Mouse (Mus musculus) cortical plate, adult 2 months (tissue): Measurements from ENCODE around the gene Hsph1. TPM values are rescaled to one million over a fixed set of nuclear protein-coding genes. Genes with fewer than 3 reads are reported as not detected.

Experiments used
- H3K27ac ChIP-seq: fragments of 200-500 bp; 2 replicates; pipeline ENCODE4 v1.5.1; 2012; ENCODE audit warnings: low read length, control low read depth, inconsistent platforms; ENCODE audit not compliant: insufficient read depth
- H3K4me1 ChIP-seq: fragments of 200-500 bp; 2 replicates; pipeline ENCODE4 v1.6.1; 2011; ENCODE audit warnings: low read length; ENCODE audit not compliant: control insufficient read depth, insufficient read depth
- H3K4me3 ChIP-seq: fragments of 200-500 bp; 2 replicates; pipeline ENCODE4 v1.5.1; 2011; ENCODE audit warnings: mild to moderate bottlenecking, low read length, control low read depth; ENCODE audit not compliant: insufficient read depth
- CTCF ChIP-seq: fragments of 200-500 bp; IDR thresholded peaks from 2 replicates; pipeline ENCODE4 v1.5.1; 2011; ENCODE audit warnings: mild to moderate bottlenecking, control low read depth, low read length; ENCODE audit not compliant: insufficient read depth; ENCODE audit errors: extremely low read depth
- POLR2A ChIP-seq: fragments of 200-500 bp; IDR thresholded peaks from 2 replicates; pipeline ENCODE4 v1.6.1; 2011; ENCODE audit warnings: mild to moderate bottlenecking, low read length, control low read depth; ENCODE audit not compliant: insufficient read depth; ENCODE audit errors: extremely low read depth
- polyA plus RNA-seq: library from polyadenylated mRNA; depleted of rRNA; stranded (reverse); fragments of >200 nt; gene quantifications from 2 replicates; pipeline ENCODE4 v1.2.3, GENCODE M21; 2012

Gene Hsph1
- polyA plus RNA-seq, 1 experiment, result 209 TPM

DNA sequence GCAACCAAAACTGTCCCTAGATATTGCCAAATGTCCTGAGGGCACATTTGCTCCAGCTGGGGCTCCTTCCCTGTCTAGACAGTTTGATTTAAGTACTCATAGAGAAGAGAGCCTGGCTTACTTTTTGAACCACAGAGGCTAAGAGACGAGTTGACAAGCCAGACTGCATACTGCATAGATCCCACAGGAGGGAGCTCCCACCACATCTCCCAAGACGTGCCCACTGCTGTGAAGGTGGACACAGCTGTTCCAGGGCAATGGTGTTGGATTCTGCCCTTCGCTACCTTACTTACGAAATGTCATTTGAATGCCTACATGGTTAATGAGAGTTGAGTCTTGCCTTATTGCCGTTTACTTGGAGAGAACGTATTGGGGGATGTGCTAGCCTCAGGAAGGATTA, 6.2 kb upstream of the Hsph1 start:
- Histone ChIP-seq H3K4me3 (no peak overlapping the region), H3K27ac (no peak overlapping the region; the same call in 1 of the 2 replicates), H3K4me1 (0 out of 2 replicates have a peak, but pooled peaks cover 2% of the 10 kb centered on the region)
- TF ChIP-seq CTCF, result peak; percentile 69
- no peak for TF ChIP-seq POLR2A

DNA sequence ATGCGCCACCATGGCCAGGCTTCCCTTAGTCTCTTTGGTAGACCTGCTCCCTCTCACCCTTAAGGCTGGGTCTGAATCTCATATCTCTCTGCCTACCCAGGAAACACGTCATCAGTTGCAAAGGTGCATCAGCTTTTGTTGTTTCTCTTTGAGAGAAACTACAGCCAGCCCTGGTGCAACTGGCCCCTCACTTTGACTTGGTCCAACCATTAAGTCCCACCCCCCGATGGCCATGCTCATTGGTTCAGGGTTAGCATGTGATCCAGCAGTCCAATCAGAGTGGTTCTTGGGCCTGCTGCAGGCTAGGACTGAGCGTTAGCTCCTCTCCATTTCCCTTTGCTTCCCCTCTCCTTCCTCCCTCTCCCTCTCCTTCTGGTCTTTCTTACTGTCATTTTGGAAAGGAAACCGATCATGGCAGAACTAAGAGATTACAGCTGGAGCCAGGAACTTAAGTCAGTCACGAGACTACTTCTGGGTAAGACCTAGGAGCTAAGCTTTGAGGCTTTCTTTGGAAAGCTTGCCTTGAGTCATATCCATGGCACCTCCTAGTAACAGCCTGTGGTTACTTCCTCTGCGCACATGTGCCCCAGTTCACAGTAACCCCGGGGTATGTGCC, 5.2 kb upstream of the Hsph1 start:
- TF ChIP-seq POLR2A, result no peak
- Histone ChIP-seq H3K27ac (no peak overlapping the region), H3K4me1 (0 out of 2 replicates have a peak, but pooled peaks cover 2% of the 10 kb centered on the region), H3K4me3 (no peak overlapping the region)

- no peak for TF ChIP-seq CTCF
- TF ChIP-seq POLR2A, result no peak
- no peaks in the 10 kb centered on the region for H3K4me1 ChIP-seq
- no peak overlapping the region for H3K4me3 ChIP-seq
- no peak overlapping the region for H3K27ac ChIP-seq
Measured at GRCm38 (mm10) chr5:149637306-149637705, 1.1 kb upstream of the Hsph1 start.

GRCm38 (mm10) chr5:149635556-149635955, 620 bp downstream of the Hsph1 start:
- no peaks in the 10 kb centered on the region for H3K4me1 ChIP-seq
- H3K27ac ChIP-seq, result peak overlapping the region; percentile 80
- TF ChIP-seq POLR2A, result no peak
- no peak for TF ChIP-seq CTCF
- H3K4me3 ChIP-seq, result peak overlapping the region; percentile 48

DNA sequence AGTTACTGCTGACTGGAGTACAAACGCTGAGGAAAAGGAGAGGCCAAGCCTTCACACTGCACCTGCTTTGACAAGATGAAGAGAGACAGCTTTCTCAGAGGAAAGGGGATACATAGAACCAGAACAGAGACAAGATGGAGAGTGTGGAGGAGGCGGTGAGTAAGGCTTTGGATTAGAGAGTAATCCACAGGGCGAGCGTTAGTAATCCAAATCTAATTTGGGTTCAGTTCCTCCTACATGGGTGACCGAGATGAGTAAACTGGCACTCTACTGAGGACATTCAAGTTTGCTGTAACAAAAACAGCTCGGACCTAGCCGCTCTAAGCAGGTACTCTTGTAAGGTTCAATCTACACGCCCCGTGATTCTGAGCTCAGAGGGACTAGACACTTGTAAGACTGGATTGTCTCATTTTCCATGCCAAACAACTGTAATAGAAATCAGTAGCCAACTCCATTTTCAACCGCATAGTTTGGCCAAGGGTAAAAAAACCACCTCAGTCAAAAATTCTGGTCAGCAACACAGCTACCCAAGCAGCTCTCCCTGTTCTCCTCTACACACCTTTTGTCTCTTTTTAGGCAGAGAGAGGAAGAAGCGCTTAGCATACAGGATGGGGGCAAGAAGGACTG, 1.7 kb downstream of the Hsph1 start:
- no peak overlapping the region for H3K27ac ChIP-seq
- peak overlapping the region; percentile 48 for H3K4me3 ChIP-seq
- TF ChIP-seq CTCF (no peak), POLR2A (no peak)
- 0 out of 2 replicates have a peak, but pooled peaks cover under 1% of the 10 kb centered on the region for H3K4me1 ChIP-seq

- TF ChIP-seq POLR2A (no peak), CTCF (no peak)
- Histone ChIP-seq H3K27ac (no peak overlapping the region), H3K4me1 (peaks cover 12% of the 10 kb centered on the region; the same call in 1 of the 2 replicates), H3K4me3 (no peak overlapping the region)
Measured at GRCm38 (mm10) chr5:149625547-149625946, 10.6 kb downstream of the Hsph1 start.

DNA sequence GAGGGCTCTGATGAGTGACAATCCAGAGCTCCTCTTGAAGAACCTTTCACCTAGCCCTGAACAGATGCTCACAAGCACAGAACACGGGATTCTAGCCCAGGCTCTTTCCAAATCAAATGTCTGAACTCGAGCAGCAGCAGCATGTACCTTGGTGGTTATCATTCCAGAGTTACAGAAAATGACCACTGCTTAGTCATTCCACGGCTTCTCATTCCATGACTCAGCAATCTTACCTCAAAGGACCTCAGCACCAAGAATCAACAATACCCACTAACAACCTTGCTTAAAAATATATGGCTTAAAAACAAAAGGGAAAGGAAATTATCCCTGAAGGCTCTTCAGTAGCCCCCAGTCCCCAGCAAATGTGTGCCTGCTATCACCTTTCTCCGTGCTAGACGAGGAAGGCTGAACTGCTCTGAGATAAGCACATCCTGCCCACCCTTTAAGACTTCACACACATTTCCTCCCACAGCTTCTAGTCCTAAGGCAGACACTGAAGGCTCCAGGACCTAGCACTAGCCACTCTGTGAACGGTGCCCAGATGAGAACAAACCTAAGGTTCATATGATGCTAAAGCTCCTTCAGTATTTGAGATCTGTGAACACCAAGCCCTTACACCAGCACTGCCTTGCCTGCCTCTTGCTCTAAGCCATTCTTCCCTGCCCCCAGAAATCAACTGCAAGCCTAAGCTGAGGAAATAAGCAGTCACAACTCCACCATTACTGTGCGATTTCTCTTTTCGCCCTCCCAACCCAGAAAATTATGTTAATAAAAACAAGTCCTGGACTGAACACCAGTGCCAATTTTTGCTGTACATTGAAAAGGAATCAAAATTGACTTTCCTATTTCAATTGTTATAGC, 12.1 kb downstream of the Hsph1 start:
- Histone ChIP-seq H3K4me3 (no peak overlapping the region), H3K27ac (no peak overlapping the region), H3K4me1 (peaks cover 10% of the 10 kb centered on the region; the same call in 1 of the 2 replicates)
- TF ChIP-seq CTCF (no peak), POLR2A (no peak)

- no peak overlapping the region for H3K4me3 ChIP-seq
- no peak for TF ChIP-seq CTCF
- TF ChIP-seq POLR2A, result no peak
- no peak overlapping the region for H3K27ac ChIP-seq
- H3K4me1 ChIP-seq, result peaks cover 10% of the 10 kb centered on the region
Measured at GRCm38 (mm10) chr5:149622644-149623043, 13.5 kb downstream of the Hsph1 start.

GRCm38 (mm10) chr5:149622152-149622551, 14.0 kb downstream of the Hsph1 start:
- Histone ChIP-seq H3K4me1 (peaks cover 10% of the 10 kb centered on the region), H3K4me3 (no peak overlapping the region), H3K27ac (no peak overlapping the region)
- TF ChIP-seq POLR2A (no peak), CTCF (no peak)

DNA sequence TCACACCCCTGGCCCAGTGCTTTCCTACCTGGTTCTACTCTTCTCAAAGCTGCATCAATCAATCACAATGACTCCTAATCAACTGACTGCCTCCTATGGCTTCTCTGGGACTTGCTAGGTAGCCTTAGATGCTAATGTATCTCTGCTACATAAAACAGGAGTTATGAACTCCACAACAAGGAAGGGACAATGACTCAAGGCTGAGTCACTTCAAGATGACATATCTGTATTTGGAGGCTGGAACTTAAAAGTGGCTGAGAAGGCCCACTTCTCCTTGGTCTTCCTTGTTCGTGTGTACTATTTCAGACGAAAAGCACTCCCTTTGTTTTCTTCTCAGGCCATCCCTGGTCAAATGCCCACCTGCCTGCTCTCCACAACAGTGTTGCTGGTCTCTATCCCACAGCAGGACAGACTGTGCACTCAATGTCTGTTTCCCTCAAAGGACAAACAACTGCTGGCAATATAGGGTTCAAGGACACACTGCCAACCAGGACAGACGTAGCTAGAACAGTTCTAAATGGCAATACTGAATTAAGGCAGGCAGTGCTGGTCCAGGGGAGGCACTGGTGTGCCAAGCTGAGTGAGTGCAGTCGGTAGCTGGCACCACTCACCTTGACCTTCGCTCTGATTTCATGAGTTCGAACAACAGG, 18.3 kb downstream of the Hsph1 start:
- H3K27ac ChIP-seq, result no peak overlapping the region
- no peak overlapping the region for H3K4me3 ChIP-seq
- peaks cover 3% of the 10 kb centered on the region; the same call in 1 of the 2 replicates for H3K4me1 ChIP-seq
- no peak for TF ChIP-seq POLR2A
- TF ChIP-seq CTCF, result no peak
